Mouse (Mus musculus) limb, embryonic 10.5 days (tissue): ENCODE measurements around the gene Klb. TPM values are rescaled to one million over a fixed set of nuclear protein-coding genes. Genes with fewer than 3 reads are reported as not detected.

Experiments used
- DNase-seq: peaks from one replicate; pipeline ENCODE4 v3.0.0-alpha.2; 2017; ENCODE audit warnings: low spot score
- H3K27ac ChIP-seq: fragments of 300-500 bp; sonication (generic); 2 replicates; pipeline ENCODE4 v1.5.1; 2016; ENCODE audit warnings: mild to moderate bottlenecking
- H3K27me3 ChIP-seq: fragments of 300-500 bp; sonication (generic); 2 replicates; pipeline ENCODE4 v1.6.1; 2016; ENCODE audit warnings: low read depth, mild to moderate bottlenecking; ENCODE audit not compliant: poor library complexity, severe bottlenecking
- H3K36me3 ChIP-seq: fragments of 300-500 bp; sonication (generic); 2 replicates; pipeline ENCODE4 v1.6.1; 2016; ENCODE audit warnings: mild to moderate bottlenecking, moderate library complexity
- H3K4me1 ChIP-seq: fragments of 300-500 bp; sonication (generic); 2 replicates; pipeline ENCODE4 v1.6.1; 2016
- H3K4me3 ChIP-seq: fragments of 300-500 bp; sonication (generic); 2 replicates; pipeline ENCODE4 v1.5.1; 2016; ENCODE audit warnings: mild to moderate bottlenecking, moderate library complexity
- H3K9me3 ChIP-seq: fragments of 300-500 bp; sonication (generic); replicated peaks from 2 replicates; pipeline ENCODE4 v1.6.1; 2016; ENCODE audit warnings: mild to moderate bottlenecking
- WGBS: fragments of 180-500 bp; shearing (Covaris S2); methylation state at CpG from one replicate; pipeline ENCODE4 v1.1.7; 2016; 5-methylcytosine and 5-hydroxymethylcytosine counted together
- polyA plus RNA-seq: library from polyadenylated mRNA; unstranded; fragments of >200 nt; fragmentation: Nextera tagmentation; extraction: Ambion mirVana; gene quantifications from 2 replicates; pipeline ENCODE4 v1.2.1, GENCODE M21; 2016

The Klb gene
- polyA plus RNA-seq, 1 experiment from 2014 or later = 0.08 TPM

- Histone ChIP-seq H3K36me3 (peaks cover 65% of the 10 kb centered on the region), H3K27ac (no peak overlapping the region), H3K9me3 (no peaks in the 10 kb centered on the region), H3K27me3 (no peaks in the 10 kb centered on the region), H3K4me1 (no peaks in the 10 kb centered on the region), H3K4me3 (no peak overlapping the region)
- 93% methylated on average over 5 of the region's 5 CpGs for WGBS
- DNase-seq = no peak
These were observed 77.1 kb downstream of the Klb start for GRCm38 (mm10) chr5:65425251-65425650.

GRCm38 (mm10) chr5:65428321-65428720, 80.2 kb downstream of the Klb start:
- no peaks in the 10 kb centered on the region for H3K9me3 ChIP-seq
- 50% methylated on average over 4 of the region's 4 CpGs for WGBS
- H3K27ac ChIP-seq = no peak overlapping the region
- H3K4me1 ChIP-seq = no peaks in the 10 kb centered on the region
- H3K4me3 ChIP-seq = no peak overlapping the region
- peaks cover 37% of the 10 kb centered on the region for H3K36me3 ChIP-seq
- DNase-seq = no peak
- no peaks in the 10 kb centered on the region for H3K27me3 ChIP-seq

GRCm38 (mm10) chr5:65429441-65429840, 81.3 kb downstream of the Klb start:
- H3K36me3 ChIP-seq = peaks cover 27% of the 10 kb centered on the region
- 93% methylated on average over 5 of the region's 5 CpGs for WGBS
- no peaks in the 10 kb centered on the region for H3K9me3 ChIP-seq
- no peak overlapping the region for H3K4me3 ChIP-seq
- DNase-seq = no peak
- no peak overlapping the region for H3K27ac ChIP-seq
- H3K27me3 ChIP-seq = no peaks in the 10 kb centered on the region
- peaks cover 3% of the 10 kb centered on the region; the same call in 1 of the 2 replicates for H3K4me1 ChIP-seq

Other genes with a start within 250 kb of the Klb start
- 12.7 and 13.0 TPM in 2 replicates for gene Klhl5, start 240.8 kb upstream of the Klb start, polyA plus RNA-seq
- gene Wdr19, start 148.6 kb upstream of the Klb start, polyA plus RNA-seq = 7.3 and 11.0 TPM in 2 replicates
- gene Rfc1, start 12.6 kb upstream of the Klb start, polyA plus RNA-seq = 90.3 and 103 TPM in 2 replicates
- gene Rpl9, start 43.1 kb downstream of the Klb start, polyA plus RNA-seq = 991 and 1,125 TPM in 2 replicates
- gene Lias, start 43.2 kb downstream of the Klb start, polyA plus RNA-seq = 71.3 and 75.6 TPM in 2 replicates
- 75.3 and 87.4 TPM in 2 replicates for gene Ugdh, start 87.6 kb downstream of the Klb start, polyA plus RNA-seq
- gene Gm43552, start 144.5 kb downstream of the Klb start, polyA plus RNA-seq = not detected in 2 replicates
- gene Smim14, start 188.9 kb downstream of the Klb start, polyA plus RNA-seq = 44.1 and 67.0 TPM in 2 replicates
- 218 and 228 TPM in 2 replicates for gene Ube2k, start 188.9 kb downstream of the Klb start, polyA plus RNA-seq